Mouse (Mus musculus) right cerebral cortex, postnatal 25 days (tissue): ENCODE measurements at regions not wholly inside any gene's neighbourhood (a gene's known extent, or its start where the extent isn't known, plus 50 kb on each side); places are given as distances from the start of the nearest gene placed in this dataset.
A peak's percentile ranks its signal among the peaks of the same experiment; 100 is the strongest.

Source experiments
- DNase-seq: peaks from one replicate; pipeline ENCODE4 v3.0.0; 2022

DNA sequence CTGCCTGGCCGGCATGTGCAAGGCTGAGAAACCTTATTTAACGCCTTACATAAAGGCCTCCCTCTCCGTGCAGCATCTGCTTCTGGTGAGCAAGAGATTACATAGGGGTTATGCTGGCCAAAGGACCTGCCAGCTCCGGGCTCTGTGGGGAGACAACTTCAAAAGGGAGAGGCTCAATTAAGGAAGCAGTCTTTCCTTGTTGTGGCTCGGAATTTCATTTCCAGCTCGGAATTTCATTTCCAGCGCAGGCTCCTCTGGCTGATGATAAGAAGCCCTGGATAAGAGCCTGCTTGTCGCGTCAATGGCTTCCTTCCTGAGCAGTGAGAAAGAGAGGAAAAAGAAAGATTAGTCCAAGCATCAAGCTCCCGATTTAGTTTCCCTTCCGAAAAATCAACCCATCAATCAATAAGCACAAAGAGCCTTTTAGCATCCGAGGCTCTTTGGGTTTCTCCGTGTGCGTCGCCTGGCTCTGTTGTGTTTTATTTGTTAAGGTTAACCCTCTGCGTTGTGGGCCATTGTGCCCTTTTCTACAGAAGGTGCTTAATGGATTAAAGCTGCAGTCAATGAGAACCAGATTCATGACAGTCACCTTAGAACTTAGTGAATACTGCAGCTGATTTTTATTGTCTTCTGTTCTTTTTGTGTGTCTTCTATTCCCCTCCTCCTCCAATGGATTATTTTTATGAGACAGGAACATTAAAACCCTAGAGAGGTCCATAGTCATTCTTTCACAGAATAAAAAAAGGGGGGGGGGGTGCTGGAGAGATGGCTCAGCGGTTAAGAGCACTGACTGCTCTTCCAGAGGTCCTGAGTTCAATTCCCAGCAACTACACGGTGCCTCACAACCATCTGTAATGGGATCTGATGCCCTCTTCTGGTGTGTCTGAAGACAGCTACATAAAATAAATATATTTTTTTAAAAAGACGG lies 218.3 kb downstream of the Myo1b start:
- peak; percentile 10 for DNase-seq

DNA sequence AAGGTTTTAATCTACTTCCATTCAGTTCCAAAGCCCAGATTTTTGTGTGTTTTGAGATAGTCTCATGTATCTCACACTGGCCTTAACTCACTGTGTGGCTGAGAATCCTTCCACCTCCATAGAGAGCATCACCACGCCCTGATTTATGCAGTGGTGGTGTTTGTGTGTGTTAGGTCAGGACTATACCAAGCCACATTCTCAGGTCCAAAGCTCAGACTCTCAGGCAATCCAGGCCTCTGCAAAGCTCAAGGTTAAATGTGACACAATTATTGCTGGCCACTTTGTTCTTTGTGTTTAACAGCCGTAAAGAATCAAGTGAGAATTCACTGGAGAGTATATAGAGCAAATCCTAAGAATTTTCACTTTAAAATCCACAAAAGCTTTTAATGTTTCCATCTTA lies 218.2 kb upstream of the Nabp1 start:
- DNase-seq = no peak

DNA sequence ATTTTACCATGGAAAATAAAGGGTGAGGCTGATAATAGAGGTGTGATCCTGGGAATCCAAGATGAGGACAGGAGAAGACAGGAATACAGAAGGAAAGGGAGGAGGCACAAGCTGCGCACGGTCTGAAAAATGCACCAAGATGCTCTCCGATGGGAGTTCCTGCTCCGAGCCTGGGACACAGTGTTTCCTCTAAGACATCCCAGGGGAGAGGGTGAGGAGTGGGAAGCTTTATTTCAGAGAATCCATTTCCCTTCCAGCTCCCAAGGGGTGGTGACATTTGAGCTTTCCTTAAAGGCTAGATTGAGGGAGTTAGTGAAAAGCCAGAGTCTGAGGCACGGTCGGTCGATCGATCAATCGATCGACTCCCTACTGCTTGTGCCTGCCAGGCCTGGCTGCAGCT lies 212.7 kb upstream of the Nabp1 start:
- no peak for DNase-seq

DNA sequence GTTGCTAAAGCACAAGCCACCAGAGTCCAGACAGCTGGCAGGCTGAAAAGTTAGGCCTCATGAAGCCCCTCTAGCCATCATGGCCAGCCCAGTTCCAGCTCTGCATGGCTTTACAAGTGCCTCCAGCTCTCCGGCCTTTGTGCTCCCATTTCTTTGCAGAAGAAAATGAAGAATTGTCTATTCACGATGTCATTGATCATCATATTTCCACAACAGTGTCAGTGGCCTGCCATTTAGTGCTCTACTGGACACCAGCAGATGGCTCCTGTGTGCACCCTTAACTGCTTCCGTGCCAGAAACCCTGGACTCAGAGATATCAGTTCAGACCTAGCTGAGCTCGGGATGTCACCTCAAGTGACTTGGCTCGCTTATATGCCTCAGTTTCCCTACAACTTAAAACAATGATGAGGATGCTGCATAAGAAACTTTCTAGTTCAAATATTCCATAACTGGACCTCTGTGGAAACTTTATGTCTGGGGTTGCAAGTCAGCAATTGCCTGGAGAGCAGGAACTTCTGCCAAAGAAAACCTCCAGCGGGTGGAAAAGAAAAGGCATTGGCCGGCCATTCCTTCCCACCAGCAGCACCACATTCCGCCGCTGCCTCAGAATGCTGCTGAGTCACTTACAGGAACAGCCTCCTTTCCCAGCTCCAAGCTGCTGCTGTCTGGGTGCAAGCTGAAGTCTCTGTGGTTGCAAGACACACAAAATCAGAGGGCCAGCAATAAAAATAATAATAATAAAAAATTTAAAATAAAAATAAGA lies 211.4 kb upstream of the Nabp1 start:
- DNase-seq = no peak

DNA sequence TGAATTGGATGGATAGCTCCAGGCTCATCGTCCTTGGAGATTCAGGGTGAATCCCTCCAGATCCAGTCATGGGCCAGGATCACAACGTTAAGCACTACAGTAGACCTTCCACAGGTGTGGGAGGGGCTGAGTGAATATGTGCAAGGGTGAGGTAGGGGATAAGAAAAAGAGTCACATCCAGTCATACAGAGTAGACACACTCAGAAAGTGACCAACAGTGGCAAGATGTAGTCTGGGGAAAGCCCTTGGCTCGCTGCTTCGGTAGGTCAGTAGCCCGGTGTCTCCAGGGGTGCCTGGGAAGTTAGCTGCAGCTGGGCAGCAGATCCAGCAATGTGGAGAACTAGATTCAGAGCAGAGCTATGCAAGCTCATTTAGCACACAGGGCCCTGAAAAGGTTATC lies 210.7 kb upstream of the Nabp1 start:
- DNase-seq = no peak

DNA sequence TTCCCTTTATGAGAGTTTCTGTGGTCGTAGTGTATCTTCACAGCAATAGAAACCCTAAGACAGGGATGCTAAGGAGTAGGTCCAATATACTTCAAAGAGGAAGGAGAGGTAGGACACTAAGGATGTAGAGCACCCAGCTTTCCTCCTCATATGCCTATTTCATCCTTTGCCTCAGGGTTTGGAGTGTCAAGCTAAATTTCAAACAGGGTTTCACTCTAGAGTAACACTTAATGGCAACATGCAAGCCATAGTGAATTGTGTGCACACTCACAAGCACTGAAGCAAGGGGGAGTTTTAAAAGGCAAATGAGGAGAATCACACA lies 210.0 kb upstream of the Nabp1 start:
- no peak for DNase-seq

DNA sequence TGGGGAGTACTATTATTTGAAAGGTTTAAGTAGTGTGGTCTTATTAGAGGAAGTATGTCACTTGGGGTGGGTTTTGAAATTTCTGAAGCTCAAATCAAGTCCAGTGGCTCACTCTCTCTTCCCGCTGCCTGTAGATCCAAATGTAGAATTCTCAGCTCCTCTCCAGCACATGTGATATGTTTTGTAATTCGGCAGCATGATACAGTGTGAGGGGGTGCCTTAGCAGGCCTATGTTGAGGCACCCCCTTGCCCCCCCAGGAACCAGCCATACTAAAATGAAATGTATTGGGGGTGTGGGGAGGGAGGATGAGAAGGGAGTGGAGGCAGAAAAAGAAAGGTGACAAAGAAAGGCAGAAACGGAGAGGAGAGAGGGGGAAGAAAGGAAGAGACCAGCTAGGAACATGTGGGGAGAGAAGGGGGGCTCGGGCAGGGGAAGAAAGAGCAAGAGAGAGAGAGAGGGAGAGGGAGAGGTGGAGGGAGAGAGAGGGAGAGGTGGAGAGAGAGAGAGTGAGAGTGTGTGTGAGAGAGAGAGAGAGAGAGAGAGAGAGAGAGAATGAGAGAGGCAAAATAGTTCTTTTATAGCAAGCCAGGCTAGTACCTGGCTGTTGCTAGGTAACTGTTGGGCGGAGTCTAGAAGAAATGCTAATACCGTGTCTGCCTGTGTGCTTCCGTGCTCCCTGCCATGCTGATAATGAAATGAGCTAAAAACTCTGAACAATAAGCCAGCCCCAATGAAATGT lies 209.4 kb upstream of the Nabp1 start:
- DNase-seq = no peak

DNA sequence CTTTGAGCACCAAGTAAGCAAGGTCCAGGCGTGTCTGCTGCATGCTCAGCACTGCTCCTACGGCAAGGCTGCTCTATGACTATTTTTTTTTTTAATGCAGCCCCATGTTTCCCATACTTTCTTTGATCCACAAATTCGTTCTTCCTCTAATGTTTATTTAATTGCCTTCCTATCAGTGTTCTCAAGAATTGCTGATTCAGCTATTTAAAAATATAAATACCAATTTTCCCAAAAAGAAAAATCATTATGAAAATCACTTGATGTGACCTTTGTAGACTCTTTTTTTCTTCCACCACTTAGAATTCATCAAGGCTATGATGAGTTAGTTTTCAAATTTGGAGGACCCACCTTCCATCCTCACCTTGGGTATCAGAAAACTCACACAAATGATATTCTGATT lies 208.5 kb upstream of the Nabp1 start:
- DNase-seq = no peak

DNA sequence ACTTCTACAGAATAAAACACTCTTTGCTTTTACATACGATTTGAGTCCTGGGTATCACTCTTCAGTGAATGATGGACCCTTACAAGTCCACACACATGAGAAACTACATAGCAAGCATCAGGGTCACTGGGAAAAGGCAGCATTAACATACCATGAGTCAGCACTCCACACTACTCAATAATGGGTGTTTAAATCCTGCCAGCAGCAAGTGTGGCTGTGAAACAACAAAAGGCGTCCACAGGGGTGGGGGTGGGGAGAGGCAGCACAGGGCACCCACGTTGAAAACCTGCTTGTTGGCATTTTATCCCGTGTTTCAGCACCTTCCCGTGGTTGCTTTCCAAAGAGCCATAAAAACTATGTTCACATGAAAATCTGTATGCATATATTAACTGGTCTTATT lies 204.0 kb upstream of the Nabp1 start:
- no peak for DNase-seq

DNA sequence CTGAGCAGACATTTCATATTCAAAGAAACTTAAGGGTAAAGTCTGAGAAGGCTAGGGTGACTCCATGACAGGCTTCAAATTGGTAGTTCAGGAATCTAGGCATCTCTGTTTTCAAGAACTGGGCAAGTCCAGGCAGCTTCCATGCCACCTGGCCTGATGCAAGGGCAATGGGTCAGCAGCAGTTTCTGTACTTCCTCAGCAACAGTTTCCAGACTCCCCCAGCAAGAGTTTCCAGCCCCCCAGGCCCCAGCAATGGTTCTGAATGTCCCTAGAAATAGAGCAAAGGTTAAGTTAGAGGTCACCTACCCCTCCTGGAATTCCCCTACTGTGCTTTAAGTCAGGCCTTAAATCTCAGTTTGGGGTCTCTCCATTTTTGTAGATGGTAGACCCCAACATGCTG lies 203.6 kb upstream of the Nabp1 start:
- no peak for DNase-seq

DNA sequence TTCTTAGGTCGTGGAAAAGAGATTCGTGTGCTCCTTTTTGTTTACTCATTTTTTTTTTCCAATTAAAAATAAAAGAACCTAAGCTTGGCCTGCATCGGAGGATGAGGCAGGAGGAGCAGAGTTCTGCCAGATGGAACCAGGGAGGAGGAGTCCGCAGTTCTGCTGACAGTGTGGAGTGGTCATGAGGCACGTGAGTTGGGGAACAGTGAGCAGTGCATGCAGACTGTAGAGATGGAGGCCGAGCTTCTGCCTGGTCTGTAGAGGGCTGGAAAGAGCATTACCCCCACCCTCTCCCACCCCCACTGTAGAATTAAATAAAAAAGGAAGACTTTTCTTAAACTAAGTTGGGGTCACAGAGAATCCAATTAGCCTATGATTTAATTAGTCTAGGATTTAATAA lies 202.5 kb upstream of the Nabp1 start:
- DNase-seq = no peak

DNA sequence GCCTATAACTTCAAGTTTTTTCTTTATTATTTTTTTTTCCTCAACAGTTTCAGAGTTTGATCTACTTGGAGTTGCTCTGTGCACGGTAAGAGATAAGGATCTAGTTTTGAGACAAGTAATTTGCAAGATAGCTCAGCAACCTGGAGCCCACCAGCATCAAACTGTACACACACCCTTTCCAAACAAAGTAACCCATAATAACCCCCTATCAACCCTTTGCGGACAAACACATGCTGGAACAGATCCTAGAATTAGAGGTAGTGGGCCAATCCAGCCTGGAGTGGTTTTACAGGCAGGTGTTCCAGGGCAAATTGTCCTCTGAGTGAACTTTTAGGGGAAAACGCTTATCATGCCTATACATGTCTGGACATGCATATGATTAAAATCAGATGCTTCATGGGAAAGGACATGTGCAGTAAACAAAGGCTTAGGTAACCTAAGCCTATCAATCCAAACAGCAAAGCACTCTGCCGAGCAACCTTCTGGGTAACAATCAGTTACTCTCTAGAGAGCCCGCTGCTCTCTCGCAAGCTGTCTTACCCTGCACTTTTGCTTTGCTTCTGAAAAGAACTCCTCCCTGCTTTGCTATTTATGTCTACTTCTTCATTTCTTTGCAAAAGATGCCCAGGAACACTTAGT lies 200.2 kb upstream of the Nabp1 start:
- DNase-seq = no peak

DNA sequence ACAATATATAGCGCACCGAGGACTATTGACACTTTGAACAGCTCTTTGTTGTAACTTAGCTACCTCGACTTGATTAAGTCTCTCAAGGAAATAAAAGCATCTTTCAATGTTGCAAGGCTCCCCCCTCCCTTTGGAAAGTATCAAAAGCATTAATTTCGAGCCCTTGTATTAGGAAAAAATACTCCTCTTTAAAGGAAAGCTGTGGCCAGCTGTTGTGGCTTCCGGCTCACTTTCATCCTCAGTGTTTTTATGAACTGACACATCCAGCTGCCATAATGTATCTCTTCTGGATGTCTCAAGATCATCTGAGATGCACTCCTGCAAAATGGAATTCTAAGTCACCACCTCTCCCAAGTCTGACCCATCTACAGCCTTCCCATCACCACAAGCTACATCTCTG lies 199.6 kb upstream of the Nabp1 start:
- no peak for DNase-seq

DNA sequence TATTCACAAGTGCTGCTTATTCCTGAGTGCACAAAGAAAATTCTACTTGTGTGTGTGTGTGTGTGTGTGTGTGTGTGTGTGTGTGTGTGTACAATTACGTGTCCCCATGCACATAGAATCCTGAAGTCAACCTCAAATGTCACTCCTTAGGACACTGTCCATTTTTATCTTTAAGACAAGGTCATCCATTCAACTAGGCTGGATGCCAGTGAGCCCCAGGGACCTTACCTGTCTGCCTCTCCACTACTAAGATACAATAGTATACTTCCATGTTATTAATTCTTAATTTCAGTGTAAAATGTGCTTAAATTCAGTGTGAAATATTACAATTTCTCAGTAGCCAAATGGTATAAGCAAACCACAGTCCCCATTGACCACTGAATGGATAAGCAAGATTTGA lies 193.5 kb upstream of the Nabp1 start:
- DNase-seq = no peak

DNA sequence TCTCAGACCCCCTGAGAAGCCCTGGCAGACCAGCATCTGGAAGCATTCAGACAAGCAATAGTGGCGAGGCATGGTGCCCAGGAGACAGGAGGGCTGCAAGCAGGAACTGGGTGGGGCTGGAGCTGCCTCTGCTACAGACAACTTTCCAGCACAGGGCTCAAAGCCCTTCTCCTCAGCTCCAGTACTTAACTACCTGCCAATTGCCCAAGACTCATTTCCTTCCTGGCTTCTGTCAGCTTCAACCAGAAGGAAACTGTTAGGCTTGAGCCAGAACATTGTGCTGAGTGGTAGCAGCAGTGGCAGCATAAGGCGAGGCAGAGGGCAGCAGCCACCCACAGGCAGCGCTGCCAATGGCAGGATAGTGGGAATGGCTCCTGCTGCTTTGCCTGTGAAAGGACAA lies 193.1 kb upstream of the Nabp1 start:
- no peak for DNase-seq

DNA sequence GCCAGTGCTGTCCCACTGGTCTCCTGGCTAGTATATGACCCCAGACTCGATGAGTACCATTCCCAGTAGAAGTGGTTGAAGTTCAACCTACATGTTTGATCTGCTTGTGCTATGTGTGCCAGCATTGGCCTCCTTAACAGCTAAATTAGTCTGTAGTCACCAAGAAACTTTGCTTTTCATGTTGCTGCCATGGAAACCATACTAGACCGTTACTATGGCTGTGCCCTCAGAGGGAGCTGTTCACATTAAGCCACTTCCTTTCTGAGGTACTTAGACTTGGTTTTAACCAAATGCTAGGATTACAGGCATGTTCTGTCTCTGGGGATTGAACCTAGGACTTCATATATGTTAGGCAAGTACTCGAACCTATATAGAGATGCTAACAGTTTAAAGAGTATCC lies 191.8 kb upstream of the Nabp1 start:
- DNase-seq = no peak

DNA sequence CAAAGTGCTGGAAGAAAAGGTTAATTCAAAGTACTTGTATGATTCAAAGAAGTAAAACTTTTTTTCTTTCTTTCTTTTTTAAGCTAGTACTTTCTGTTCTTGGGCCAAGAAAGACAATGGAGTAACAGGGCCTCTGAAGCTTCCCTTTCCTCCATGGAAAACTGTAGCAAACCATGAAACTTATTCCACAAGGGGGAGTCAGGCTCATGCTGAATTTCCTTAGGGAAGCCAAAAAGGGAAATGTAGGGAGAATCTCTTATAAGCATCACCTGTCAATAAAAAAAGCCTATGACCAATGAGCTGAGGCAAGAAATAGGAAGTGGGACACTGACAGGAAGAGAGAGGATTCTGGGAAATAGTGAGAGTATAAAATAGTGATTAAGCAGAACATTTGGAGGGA lies 190.7 kb upstream of the Nabp1 start:
- no peak for DNase-seq

DNA sequence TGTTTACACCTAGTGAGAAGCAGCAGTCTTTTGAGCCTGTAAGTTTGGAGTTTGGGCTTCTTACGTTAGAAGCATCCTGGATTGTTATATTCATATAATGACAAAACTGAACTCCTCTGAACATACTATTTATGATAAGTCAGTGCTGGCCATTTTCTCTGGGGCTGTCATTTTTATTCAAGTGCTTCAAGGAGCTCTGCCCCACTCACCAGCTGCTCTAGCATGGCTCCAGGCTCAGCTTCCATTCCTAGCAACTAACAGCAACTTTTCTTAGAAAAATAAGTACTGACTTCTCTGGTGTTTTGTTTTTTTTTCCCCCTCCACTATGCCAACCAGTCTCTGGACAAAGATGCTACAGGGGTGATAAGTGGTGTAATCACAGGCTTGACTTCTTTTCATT lies 182.3 kb upstream of the Nabp1 start:
- DNase-seq = no peak

DNA sequence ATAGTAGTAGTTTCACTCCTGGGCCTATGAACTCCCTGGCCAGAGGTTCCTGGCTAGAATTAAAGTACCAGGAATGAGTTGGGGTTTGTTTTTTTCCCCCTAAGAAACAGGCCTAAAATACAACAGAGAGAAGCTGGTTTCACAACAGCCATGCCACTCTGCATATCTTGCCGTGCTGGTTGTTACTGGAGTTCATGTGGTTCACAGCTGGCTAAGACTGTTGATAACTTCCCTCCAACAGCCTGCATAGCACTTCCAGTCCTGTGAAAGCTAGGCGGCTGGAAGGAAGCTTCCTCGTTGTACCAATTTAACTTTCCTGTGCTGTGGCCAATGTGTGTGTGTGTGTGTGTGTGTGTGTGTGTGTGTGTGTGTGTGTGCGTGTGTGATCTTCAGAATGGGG lies 179.0 kb upstream of the Nabp1 start:
- no peak for DNase-seq

DNA sequence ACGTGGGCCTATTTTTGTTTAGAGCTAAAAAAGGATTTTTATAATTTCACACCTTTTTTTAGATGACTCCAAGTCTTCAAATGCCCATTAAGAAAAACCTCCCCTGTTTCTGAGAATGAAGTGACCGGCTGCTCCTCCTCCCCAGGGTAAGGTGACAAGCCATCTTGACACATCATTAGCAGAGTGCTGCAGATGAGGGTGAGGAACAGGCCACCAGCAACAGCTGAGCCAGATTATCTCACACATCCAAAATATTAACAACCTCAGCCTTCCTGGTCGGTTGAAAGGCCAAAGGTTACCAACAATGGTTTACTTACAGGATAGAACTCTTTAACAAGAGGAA lies 172.4 kb upstream of the Nabp1 start:
- DNase-seq = no peak

DNA sequence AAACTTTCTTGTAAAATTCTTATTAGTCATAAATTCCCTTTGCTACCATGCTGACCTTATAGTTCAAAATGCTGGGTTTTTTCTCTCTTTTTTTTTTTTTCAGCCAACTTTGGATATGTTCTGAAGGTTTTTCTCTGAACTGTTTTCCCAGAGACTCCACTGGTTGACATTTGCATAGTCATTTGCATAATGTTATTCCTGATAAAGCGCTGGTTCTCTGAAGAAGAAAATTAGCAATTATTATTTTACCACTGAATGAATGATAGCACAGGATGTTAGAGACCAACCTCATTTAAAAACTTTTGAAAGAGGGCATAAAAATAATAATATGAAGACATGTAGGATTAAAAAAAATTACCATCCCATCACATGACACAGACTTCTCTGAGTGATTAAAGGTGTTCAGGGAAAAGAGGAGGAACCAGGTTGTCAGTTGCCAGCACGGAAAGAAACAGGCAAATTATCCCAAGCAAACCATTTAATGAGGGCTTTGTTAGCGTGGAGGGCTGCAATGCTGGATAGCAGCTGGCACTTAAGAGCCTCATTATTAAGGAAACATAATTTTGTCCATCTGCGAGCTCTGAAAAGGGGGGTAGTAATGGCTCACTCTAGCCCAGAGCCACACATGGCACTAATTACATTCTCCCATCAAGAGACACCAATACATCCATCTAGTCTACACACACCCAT lies 171.9 kb upstream of the Nabp1 start:
- DNase-seq = no peak

DNA sequence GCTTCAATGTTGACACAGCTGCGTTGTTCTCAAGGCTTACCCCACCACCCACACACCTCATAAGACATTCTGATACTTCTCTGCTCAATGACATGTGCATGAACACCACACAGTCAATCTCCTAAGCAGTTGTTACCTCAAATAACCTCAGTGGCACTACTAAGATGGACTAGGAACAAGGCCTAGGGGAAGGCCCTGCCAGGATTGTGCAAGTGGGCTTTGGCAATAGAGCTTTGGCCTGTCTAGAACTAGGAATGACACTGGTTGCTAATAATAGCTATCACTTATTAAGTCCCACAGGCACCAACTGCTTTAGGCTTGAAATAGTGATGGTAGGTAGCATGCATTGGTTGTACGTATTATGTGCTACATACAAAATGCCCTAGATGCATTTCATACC lies 169.7 kb upstream of the Nabp1 start:
- no peak for DNase-seq

DNA sequence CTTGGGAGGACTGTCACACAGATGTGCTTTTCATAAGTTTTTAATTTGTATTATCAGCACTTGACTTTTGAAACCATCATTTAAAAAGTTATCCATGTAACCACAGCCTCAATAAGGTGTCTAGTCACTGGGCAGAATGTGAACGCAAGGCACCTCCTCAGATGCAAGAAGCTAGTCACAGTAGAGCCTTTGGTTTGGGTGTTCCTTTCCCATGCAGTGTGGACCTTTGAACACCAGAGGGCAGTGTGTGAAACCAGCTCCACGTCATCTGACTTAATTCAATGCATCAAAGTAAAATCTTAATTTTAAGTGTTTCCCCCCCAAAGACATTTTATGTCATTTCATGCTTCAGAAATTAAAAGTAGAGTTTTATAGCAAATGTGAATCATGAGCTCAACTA lies 166.2 kb upstream of the Nabp1 start:
- DNase-seq = peak; percentile 71
